Comparison of ENCODE assay signal across 8 mouse cellular contexts in the genomic region with DNA sequence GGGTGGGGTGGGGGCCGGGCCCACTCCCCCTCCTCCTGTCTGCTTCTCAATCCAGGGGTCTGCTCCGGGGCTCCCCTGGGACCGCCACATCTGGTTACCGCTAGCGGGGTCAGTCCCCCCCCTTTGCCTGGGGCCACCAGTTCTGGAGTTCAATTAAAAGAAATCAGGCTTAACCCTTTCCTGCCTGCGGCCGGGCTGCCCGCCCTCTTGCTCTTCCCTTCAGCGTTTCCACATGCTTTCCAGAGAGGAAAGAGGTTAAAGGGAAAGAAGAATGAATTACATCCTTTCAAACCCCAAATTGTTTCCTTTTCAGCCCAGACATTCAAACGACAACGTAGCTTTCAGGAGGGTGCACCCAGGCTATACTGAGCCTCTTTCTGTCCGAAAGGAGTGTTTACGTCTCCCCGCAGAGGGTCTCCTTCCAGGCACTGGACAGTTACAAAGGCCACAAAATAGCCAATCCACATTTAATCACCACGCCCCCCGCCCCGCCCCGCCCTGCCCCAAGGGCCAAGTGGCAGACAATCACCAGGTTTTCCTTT. TPM values are rescaled to one million over a fixed set of nuclear protein-coding genes. Genes with fewer than 3 reads are reported as not detected.
A peak's percentile ranks its signal among the peaks of the same experiment; 100 is the strongest.
DNase-seq lines count a peak whose midpoint lies in the region; ATAC-seq and TF ChIP-seq lines count a peak whose summit lies in the region.

No protein-coding gene starts in this region.

- peaks cover 34% of the 10 kb centered on the region for H3K4me1 ChIP-seq in lung, embryonic 14.5 days (ENCODE audit: insufficient read depth)
- peaks cover 44% of the 10 kb centered on the region for H3K4me1 ChIP-seq in forebrain, embryonic 15.5 days
- H3K4me1 ChIP-seq in neural tube, embryonic 14.5 days (ENCODE audit: control insufficient read depth, insufficient read depth, low read length) = peaks cover 29% of the 10 kb centered on the region; the same call in 1 of the 2 replicates

- peak; percentile 50 for DNase-seq in lung, embryonic 14.5 days
- DNase-seq in lung, postnatal 36 days = no peak
- peak; percentile 29 to 52 for DNase-seq in kidney, postnatal 25 days
- DNase-seq in Muller cell, postnatal 12 days (ENCODE audit: inconsistent ontology term) = no peak
- DNase-seq in right cerebral cortex, adult 2 months (ENCODE audit: low spot score in 2 of 2) = no peak
- DNase-seq in gastrocnemius, postnatal 25 days = no peak

- H3K36me3 ChIP-seq in lung, embryonic 14.5 days (ENCODE audit: insufficient read depth) = no peaks in the 10 kb centered on the region
- H3K36me3 ChIP-seq in forebrain, embryonic 15.5 days = no peaks in the 10 kb centered on the region
- H3K36me3 ChIP-seq in neural tube, embryonic 14.5 days (ENCODE audit: control insufficient read depth, insufficient read depth, low read length) = no peaks in the 10 kb centered on the region

- H3K9me3 ChIP-seq in lung, embryonic 14.5 days (ENCODE audit: low read depth, low read length) = no peaks in the 10 kb centered on the region
- no peaks in the 10 kb centered on the region for H3K9me3 ChIP-seq in forebrain, embryonic 15.5 days
- no peaks in the 10 kb centered on the region for H3K9me3 ChIP-seq in neural tube, embryonic 14.5 days (ENCODE audit: control insufficient read depth, low read length)

- peak overlapping the region; percentile 78 for H3K4me3 ChIP-seq in lung, embryonic 14.5 days (ENCODE audit: low read depth, low read length)
- peak overlapping the region; percentile 25 for H3K4me3 ChIP-seq in forebrain, embryonic 15.5 days
- H3K4me3 ChIP-seq in neural tube, embryonic 14.5 days (ENCODE audit: low read depth, low read length) = peak overlapping the region; percentile 24; the same call in 1 of the 2 replicates

- H3K27me3 ChIP-seq in lung, embryonic 14.5 days (ENCODE audit: insufficient read depth, low read length) = peaks cover 48% of the 10 kb centered on the region
- H3K27me3 ChIP-seq in forebrain, embryonic 15.5 days = peaks cover 89% of the 10 kb centered on the region
- H3K27me3 ChIP-seq in neural tube, embryonic 14.5 days (ENCODE audit: control insufficient read depth, insufficient read depth, low read length) = peaks cover 56% of the 10 kb centered on the region

- peak overlapping the region; percentile 65; the same call in 1 of the 2 replicates for H3K27ac ChIP-seq in lung, embryonic 14.5 days (ENCODE audit: low read depth)
- no peak overlapping the region for H3K27ac ChIP-seq in forebrain, embryonic 15.5 days (replicated peaks)
- 0 out of 2 replicates have a peak overlapping the region, but pooled peaks have one; percentile 10 for H3K27ac ChIP-seq in neural tube, embryonic 14.5 days (ENCODE audit: low read depth, low read length)

- peak overlapping the region; percentile 57 for H3K9ac ChIP-seq in lung, embryonic 14.5 days
- no peak overlapping the region for H3K9ac ChIP-seq in forebrain, embryonic 15.5 days (replicated peaks)
- no peak overlapping the region for H3K9ac ChIP-seq in neural tube, embryonic 14.5 days (replicated peaks; ENCODE audit: low read depth, low read length)

- peak overlapping the region; percentile 97 for H3K4me2 ChIP-seq in lung, embryonic 14.5 days
- peak overlapping the region; percentile 32; the same call in 1 of the 2 replicates for H3K4me2 ChIP-seq in forebrain, embryonic 15.5 days (replicated peaks)
- peak overlapping the region; percentile 32; the same call in 1 of the 2 replicates for H3K4me2 ChIP-seq in neural tube, embryonic 14.5 days (ENCODE audit: low read depth, low read length)

- TF ChIP-seq CTCF in lung, embryonic 14.5 days (IDR thresholded peaks at IDR 0.05; ENCODE audit: low read depth) = no peak

- WGBS in lung, embryonic 14.5 days = 1% methylated on average over 18 of the region's 18 CpGs
- 0% methylated on average over 18 of the region's 18 CpGs for WGBS in forebrain, embryonic 15.5 days
- WGBS in neural tube, embryonic 14.5 days = under 1% methylated on average over 18 of the region's 18 CpGs

- ATAC-seq in lung, embryonic 14.5 days (ENCODE audit: insufficient read depth) = no peak
- ATAC-seq in forebrain, embryonic 15.5 days (replicated peaks) = no peak
- ATAC-seq in neural tube, embryonic 14.5 days (ENCODE audit: low read depth) = no peak

RNA-seq across cellular contexts. Expression of gene Fli1, which starts 0.5 kb away (rescaled TPM):
- 35.7 and 37.8 TPM in 2 replicates for polyA plus RNA-seq in lung, embryonic 14.5 days (2014; fragmentation: Nextera tagmentation; extraction: Ambion mirVana)
- polyA plus RNA-seq in forebrain, embryonic 15.5 days (2015; fragmentation: Nextera tagmentation; extraction: Ambion mirVana) = 6.1 and 6.2 TPM in 2 replicates
- polyA plus RNA-seq in neural tube, embryonic 14.5 days (2014; fragmentation: Nextera tagmentation; extraction: Ambion mirVana) = 3.6 and 8.9 TPM in 2 replicates
- 1 to 10 TPM; 7.3 to 9.4 TPM for total RNA-seq in gastrocnemius, postnatal 25 days (2021)

Comparison
In these comparisons a context has a peak if more than half of its experiments do, and no peak if none do; other contexts are left out.
1. DNase-seq: peak in lung, embryonic 14.5 days (single experiment) and kidney, postnatal 25 days (2 of 2); none in lung, postnatal 36 days (single experiment), Muller cell, postnatal 12 days (single experiment), right cerebral cortex, adult 2 months (0 of 2) and gastrocnemius, postnatal 25 days (single experiment).
2. H3K4me2 ChIP-seq: peak in every context shown above with its lines; median percentile 97 in lung, embryonic 14.5 days; 32 in forebrain, embryonic 15.5 days; 32 in neural tube, embryonic 14.5 days.
3. H3K4me3 ChIP-seq: peak in every context shown above with its lines; median percentile 78 in lung, embryonic 14.5 days; 25 in forebrain, embryonic 15.5 days; 24 in neural tube, embryonic 14.5 days.